Mouse (Mus musculus) C2C12 (cell line): Measurements from ENCODE around the gene Slc25a30. TPM values are rescaled to one million over a fixed set of nuclear protein-coding genes. Genes with fewer than 3 reads are reported as not detected.
A peak's percentile ranks its signal among the peaks of the same experiment; 100 is the strongest.

ENCODE experiments used
- H3K27me3 ChIP-seq: one replicate; pipeline ENCODE4 v1.6.1; 2011; ENCODE audit not compliant: control insufficient read depth, insufficient read depth, insufficient read length
- H3K36me3 ChIP-seq: one replicate; pipeline ENCODE4 v1.6.1; 2011; ENCODE audit not compliant: control insufficient read depth, insufficient read depth
- H3K4me3 ChIP-seq: one replicate; pipeline ENCODE4 v1.5.1; 2011; ENCODE audit warnings: mild to moderate bottlenecking, control low read depth; ENCODE audit not compliant: poor library complexity, insufficient read depth, severe bottlenecking
- H3K79me2 ChIP-seq: one replicate; pipeline ENCODE4 v1.6.1; 2011; ENCODE audit not compliant: control insufficient read depth, insufficient read depth
- H3K79me3 ChIP-seq: one replicate; pipeline ENCODE4 v1.6.1; 2011; ENCODE audit warnings: low read depth, control low read depth
- H3ac ChIP-seq: one replicate; pipeline ENCODE3; 2011; ENCODE audit warnings: low read depth; ENCODE audit not compliant: control insufficient read depth, insufficient read length
- CEBPB ChIP-seq: IDR thresholded peaks from one replicate; pipeline ENCODE4 v1.6.1; 2011; ENCODE audit warnings: low read depth, mild to moderate bottlenecking, control low read depth, moderate library complexity
- CTCF ChIP-seq: IDR thresholded peaks from one replicate; pipeline ENCODE4 v1.5.1; 2011; ENCODE audit not compliant: control insufficient read depth, insufficient read depth, insufficient read length
- FOSL1 ChIP-seq: IDR thresholded peaks from one replicate; pipeline ENCODE4 v1.8.0; 2011; ENCODE audit warnings: mild to moderate bottlenecking, low read length; ENCODE audit not compliant: poor library complexity, insufficient read depth, severe bottlenecking
- MAX ChIP-seq: IDR thresholded peaks from one replicate; pipeline ENCODE4 v1.6.1; 2011; ENCODE audit warnings: mild to moderate bottlenecking, control low read depth
- MYOD1 ChIP-seq: IDR thresholded peaks from one replicate; pipeline ENCODE4 v1.6.1; 2011; ENCODE audit warnings: low read depth; ENCODE audit not compliant: control insufficient read depth, insufficient read length
- MYOG ChIP-seq: IDR thresholded peaks from one replicate; pipeline ENCODE4 v1.6.1; 2011; ENCODE audit not compliant: control insufficient read depth, insufficient read length; ENCODE audit errors: extremely low read depth
- USF1 ChIP-seq: IDR thresholded peaks from one replicate; pipeline ENCODE4 v1.6.1; 2011; ENCODE audit warnings: low read depth, mild to moderate bottlenecking, control low read depth, moderate library complexity
- polyA plus RNA-seq: library from polyadenylated mRNA; unstranded; fragments of >200 nt; fragmentation: generic; extraction: Trizol; gene quantifications from one replicate; pipeline ENCODE4 v1.2.1, GENCODE M21; 2012; ENCODE audit warnings: missing spikeins

Slc25a30 gene
- polyA plus RNA-seq, 1 experiment: 15.9 TPM

DNA sequence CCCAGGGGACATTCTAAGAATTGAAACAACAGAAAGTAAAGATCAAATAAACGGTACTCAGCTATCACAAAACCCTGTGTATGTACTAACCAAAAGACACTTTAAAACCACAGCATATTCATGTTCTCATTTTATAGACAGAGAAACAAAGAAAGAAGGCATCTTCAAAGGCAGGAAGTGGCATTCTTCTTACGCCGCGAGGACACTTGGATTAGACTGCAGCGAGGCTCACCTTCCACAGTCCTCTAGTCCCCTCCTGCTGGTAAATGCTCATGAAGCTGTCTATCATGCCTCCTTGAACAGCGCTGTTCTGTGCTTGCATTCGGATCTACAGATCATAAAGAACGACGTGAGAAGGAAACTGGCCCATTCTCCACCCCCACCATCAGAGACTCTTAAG is 17.5 kb downstream of the Slc25a30 start:
- H3K79me3 ChIP-seq: no peaks in the 10 kb centered on the region
- H3K79me2 ChIP-seq: no peaks in the 10 kb centered on the region
- H3K4me3 ChIP-seq: no peak overlapping the region
- H3K27me3 ChIP-seq: no peaks in the 10 kb centered on the region
- H3K36me3 ChIP-seq: peaks cover 80% of the 10 kb centered on the region
- H3ac ChIP-seq: no peak overlapping the region
- no peak for TF ChIP-seq USF1
- no peak for TF ChIP-seq MYOD1
- TF ChIP-seq CEBPB: no peak
- no peak for TF ChIP-seq MAX
- no peak for TF ChIP-seq CTCF
- TF ChIP-seq MYOG: no peak
- TF ChIP-seq FOSL1: no peak

DNA sequence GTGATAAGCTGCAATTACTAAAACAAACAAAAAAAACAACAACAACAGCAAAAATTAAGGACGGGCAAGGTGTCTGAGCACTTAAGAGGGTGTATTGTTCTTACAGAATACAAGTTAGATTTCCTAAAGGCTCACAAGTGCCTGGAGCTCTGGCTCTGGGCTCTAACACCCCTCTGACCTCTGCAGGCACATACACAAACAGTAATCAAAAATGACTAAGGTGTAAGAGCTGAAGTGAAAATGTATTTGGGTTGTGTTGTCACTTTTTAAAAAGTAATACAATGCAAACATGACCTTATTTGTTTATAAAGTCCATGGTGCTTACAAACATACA is 18.6 kb downstream of the Slc25a30 start:
- no peaks in the 10 kb centered on the region for H3K79me2 ChIP-seq
- TF ChIP-seq CTCF (no peak), FOSL1 (no peak), MYOG (no peak), USF1 (no peak), CEBPB (no peak), MYOD1 (no peak), MAX (no peak)
- H3ac ChIP-seq: no peak overlapping the region
- H3K36me3 ChIP-seq: peaks cover 74% of the 10 kb centered on the region
- no peaks in the 10 kb centered on the region for H3K79me3 ChIP-seq
- H3K27me3 ChIP-seq: no peaks in the 10 kb centered on the region
- no peak overlapping the region for H3K4me3 ChIP-seq

DNA sequence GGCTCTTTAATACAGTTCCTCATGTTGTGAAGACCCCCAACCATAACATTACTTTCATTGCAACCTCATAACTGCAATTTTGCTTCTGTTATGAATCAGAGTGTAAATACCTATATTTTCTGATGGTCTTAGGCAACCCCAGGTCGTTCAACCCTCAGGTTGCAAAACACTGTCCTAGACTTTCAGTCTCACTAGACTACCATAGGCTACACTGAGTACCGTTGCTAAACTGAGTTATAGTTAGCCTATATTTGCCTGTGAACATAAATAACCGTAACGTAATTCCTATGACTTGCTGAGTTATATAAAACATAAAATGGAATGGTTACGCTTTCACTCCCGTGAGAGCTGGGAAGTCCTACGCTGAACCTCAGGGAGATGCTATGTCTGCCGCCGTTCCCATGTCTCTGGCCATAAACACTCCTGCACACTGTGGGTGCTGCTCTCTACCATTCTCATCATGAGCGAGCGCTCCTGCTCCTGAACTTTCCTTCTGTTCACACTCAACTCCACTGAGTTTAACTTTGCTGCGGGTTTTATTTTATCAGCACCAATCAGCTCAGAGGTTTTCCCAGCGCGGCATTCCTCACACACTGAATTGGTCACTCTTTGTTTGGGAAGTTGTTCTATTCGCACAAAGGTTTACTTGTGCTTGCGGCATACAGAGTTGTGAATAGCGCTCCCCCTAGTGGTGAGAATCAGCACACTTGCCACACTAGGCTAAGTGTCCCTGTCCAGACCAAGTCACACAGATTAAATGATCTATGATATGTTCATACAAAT is 19.2 kb downstream of the Slc25a30 start:
- Histone ChIP-seq H3K4me3 (no peak overlapping the region), H3K79me2 (no peaks in the 10 kb centered on the region), H3K36me3 (peaks cover 69% of the 10 kb centered on the region), H3ac (no peak overlapping the region), H3K79me3 (no peaks in the 10 kb centered on the region), H3K27me3 (no peaks in the 10 kb centered on the region)
- TF ChIP-seq MYOG (no peak), USF1 (no peak), CTCF (peak; percentile 61)

DNA sequence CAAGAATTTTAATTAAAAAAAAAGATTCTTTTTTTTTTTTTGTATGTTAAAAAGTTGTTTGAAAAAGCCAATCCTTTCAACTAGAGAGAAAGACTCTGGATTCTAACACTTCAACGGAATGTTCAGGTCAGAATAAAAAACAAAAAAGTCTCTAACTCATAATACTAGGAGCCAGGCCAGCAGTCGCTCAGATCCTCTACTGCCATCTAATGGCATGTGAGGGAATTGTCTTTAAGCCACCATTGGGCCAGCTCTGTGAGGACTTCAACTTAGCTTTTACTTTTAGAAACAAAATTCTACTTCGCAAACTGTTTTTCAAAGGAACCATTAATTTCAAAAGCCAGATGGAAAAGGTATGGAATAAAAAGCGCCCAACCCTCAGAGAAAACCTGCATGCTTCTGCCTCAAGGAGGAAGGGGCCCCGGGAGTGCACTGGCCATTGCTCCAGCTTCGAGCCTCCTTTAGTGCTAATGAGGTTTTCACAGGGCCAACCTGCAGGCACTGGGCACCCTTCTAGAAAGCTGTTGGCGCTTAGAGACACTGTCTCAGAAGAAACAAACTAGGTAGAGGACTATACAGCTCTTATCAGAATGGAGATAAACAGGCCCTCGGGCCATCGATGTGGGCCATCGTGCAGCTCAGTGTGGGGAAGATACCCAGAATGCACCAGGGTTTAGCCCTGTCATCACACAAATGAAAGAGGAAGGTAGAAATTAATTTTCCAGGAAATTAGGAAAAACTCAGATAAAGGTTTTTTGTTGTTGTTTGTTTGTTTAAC is 25.6 kb downstream of the Slc25a30 start:
- TF ChIP-seq MYOD1 (no peak), CTCF (no peak), MYOG (no peak), USF1 (no peak), FOSL1 (no peak), MAX (no peak), CEBPB (no peak)
- Histone ChIP-seq H3ac (no peak overlapping the region), H3K36me3 (peaks cover 46% of the 10 kb centered on the region), H3K79me3 (no peaks in the 10 kb centered on the region), H3K27me3 (no peaks in the 10 kb centered on the region), H3K79me2 (no peaks in the 10 kb centered on the region), H3K4me3 (no peak overlapping the region)

DNA sequence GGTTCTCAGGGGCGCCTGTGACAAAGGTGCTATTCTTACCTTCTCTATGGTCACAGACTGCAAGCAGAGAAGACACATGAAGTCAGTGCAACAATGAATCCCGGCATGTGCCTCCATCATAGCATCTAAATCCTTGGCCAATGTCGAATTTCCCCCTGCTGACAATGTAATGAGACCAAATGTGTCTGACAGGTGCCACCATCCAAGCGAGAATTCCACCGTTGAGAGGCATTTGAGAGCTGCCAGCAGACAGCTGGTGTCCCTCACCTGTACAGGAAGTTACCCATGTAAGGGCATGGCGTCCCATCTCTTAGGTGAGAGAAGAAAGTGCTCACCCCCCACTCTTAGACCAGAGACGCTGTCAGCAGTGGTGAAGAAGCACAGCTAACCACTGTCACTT is 28.4 kb downstream of the Slc25a30 start:
- Histone ChIP-seq H3K4me3 (no peak overlapping the region), H3K79me3 (peaks cover 8% of the 10 kb centered on the region), H3ac (no peak overlapping the region), H3K27me3 (no peaks in the 10 kb centered on the region), H3K79me2 (peaks cover 9% of the 10 kb centered on the region), H3K36me3 (peaks cover 28% of the 10 kb centered on the region)
- TF ChIP-seq CEBPB (no peak), FOSL1 (no peak), MYOD1 (no peak), CTCF (no peak), USF1 (no peak), MYOG (no peak)

DNA sequence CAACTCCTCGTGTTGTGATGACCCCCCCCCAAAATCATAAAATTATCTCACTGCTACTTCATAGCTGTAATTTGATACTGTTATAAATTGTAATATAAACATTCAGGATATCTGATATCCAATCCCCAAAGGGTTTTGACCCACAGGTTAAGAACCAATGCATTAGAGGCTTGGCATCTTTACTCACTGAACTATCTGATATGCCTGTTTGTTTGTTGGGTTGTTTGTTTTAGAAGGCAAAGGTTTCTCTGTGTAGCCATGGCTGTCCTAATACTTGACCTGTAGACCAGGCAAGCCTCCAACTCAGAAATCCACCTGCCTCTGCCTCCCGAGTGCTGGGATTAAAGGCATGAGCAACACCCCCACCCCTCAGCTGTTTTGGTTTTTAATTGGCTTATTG is 29.0 kb downstream of the Slc25a30 start:
- H3ac ChIP-seq: no peak overlapping the region
- no peak overlapping the region for H3K4me3 ChIP-seq
- no peaks in the 10 kb centered on the region for H3K27me3 ChIP-seq
- H3K36me3 ChIP-seq: peaks cover 28% of the 10 kb centered on the region
- peaks cover 15% of the 10 kb centered on the region for H3K79me2 ChIP-seq
- H3K79me3 ChIP-seq: peaks cover 14% of the 10 kb centered on the region
- TF ChIP-seq FOSL1 (no peak), CTCF (no peak), MAX (no peak)
